Mouse (Mus musculus): ENCODE measurements around the gene Grik4.

DNA sequence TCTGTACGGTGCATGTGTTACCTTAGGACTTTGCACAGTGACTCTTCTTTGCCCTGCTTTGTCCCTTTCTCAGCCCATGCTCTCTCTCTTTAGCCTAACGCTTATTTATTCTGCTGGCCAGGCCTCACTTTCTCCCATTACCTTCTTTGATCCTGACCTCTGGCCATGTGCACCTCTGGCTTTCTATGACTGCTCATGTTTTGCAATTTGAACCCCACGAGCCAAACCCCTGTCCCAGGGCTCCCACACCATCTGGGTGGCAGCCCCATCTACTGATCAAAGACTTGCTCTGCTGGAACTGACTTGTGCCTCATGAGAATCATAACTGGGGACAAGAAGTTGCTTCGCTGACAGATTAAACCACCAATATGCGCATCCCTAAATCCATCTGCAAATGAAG is 294.4 kb downstream of the Grik4 start:
- no peak for TF ChIP-seq CTCF (IDR thresholded peaks at IDR 0.05; ENCODE audit: extremely low read depth, insufficient read length, insufficient replicate concordance, low read depth, low read length)
- TF ChIP-seq POLR2A (IDR thresholded peaks at IDR 0.05; ENCODE audit: low read depth, low read length): no peak
